Mouse (Mus musculus): ENCODE data around the gene Pdzd3.

The Pdzd3 gene

GRCm38 (mm10) chr9:44199166-44199565 is 52.1 kb downstream of the Pdzd3 start:
- no peak for DNase-seq
